Mouse (Mus musculus) brain, adult 2 months (tissue): ENCODE measurements around the gene Aire.

Source experiments
- DNase-seq: peaks from one replicate; pipeline ENCODE4 v3.0.0; 2011; ENCODE audit warnings: low read depth, low spot score

Gene Aire

GRCm38 (mm10) chr10:78008169-78008568 lies 35.2 kb downstream of the Aire start:
- DNase-seq: no peak

- DNase-seq: no peak
These were observed 36.2 kb downstream of the Aire start for GRCm38 (mm10) chr10:78007203-78007602.

- peak; percentile 75 for DNase-seq
These were observed 37.5 kb downstream of the Aire start for GRCm38 (mm10) chr10:78005791-78006438.

DNA sequence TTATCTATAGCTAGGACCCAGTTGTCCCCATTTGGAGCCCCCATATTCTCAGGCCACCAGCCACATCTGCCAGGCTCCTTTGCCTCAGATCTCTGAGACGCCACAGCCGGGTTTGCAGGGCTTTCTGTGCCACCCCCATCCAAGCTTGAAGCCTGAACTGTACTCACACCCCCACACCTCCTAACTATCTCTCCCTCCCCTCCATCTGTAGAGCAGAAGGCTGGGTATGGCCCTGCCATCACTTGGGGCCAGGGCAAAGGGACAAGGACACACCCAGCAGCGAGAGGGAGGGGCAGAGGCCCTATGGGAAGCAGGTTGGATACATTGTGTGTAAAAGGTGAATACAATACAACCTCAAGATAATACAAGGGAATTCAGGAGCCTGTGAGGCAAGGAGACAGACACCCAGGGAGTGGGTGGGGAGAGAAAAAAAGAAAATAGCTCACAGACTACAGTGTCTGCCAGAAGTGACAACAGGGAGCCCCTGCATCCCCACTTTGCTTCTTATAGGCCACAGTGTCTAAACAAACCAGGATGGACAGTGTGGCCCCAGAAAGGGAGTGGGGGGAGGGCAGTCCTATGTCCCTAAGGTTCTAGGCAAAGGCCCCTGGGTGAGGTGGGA lies 38.8 kb downstream of the Aire start:
- peak; percentile 83 for DNase-seq

DNA sequence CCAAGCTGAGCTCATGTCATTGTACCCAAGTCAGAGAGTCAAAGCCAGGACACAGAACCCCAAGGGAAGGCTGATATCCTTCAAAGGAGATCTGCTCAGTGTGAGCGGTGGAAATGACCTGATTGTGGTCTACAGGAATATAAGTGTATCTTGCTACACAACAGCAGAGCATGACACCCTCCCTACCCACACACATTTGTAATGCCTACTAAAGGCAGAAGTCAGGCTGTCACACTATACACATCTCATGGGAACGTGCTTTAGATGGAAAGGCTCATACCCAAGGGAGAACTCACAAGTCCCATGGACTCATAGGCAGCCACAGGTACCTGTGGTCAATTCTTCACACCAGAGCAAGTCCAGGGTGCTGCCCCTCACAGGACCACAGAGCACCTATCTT lies 41.1 kb downstream of the Aire start:
- peak; percentile 29 for DNase-seq

GRCm38 (mm10) chr10:78001796-78002195 lies 41.6 kb downstream of the Aire start:
- peak; percentile 95 for DNase-seq

DNA sequence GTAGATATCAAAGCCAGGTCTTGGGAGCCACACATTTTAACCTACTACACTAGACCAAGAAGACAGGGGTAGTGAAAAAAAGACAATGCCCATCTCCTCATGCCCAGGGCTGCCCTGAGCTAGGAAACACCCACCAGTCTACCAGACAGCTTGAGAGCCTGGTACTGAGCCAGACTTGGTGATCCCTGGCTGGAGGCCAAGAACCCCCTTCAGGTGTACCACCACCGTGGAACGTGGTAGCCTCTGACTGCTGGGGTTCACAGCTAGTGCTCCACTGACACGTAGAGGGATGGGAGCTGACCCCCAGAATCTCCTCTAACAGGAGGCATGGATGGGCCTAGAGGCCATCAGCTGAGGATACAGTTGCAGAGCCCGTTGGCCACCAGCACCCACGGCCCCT lies 43.2 kb downstream of the Aire start:
- no peak for DNase-seq

DNA sequence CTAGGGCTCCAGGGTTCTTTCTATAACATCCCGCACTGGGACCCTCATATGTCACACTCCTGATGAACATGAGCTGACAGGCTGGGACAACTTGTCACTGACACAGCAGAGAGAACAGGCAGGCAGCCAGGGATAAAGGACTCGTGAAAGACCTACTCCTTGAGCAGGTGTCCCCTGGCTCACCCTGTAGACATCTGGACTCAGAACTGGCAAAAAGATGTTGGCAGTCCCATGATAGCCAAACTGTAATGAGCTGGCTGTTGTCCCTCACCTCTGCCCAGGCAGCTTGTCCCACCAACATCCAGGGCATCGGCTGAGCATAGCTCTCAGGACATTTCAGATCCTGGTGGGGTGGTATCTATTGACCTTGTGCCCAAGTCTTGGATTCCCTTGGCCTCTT lies 47.8 kb downstream of the Aire start:
- no peak for DNase-seq

DNA sequence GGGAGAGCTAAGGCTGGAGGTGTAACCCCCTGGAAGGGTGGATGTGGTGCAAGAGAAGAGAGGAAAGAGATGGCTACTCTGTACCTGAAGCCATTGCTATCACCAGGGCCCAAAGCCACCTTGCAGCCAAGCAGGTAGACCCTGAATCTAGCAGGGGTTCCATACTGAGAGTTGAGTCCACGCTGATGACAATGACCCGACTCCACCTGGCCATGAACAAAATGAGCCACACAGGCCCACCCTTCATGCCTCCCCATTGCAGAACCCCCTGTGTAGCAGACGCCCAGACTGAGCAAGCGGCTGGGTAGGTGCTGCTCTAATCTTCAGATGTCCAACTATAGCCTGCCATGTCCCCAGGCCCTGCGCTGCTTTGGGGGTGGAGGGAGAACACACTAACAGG lies 57.6 kb downstream of the Aire start:
- DNase-seq: no peak

DNA sequence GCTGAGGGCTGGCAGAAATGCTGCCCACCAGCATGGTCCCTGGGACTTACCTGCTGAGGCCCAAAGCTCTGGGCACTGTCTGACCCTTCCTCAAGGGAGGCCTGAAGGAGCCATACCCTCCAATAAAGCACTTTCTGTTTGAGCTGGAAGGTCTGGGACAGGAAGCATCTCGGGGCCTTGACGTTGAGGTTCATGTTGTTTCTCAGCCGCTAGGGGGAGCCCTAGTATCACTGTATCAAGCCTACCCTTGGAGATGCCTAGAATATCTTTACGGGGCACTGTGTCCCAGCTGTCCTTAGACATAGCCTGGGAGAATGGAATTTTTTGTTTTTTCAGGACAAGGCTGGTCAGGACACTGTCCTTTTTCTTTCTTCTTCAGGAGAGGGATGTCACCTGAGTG lies 58.8 kb downstream of the Aire start:
- peak; percentile 92 for DNase-seq
